Mouse (Mus musculus) embryonic facial prominence, embryonic 15.5 days (tissue): Measurements from ENCODE around the gene Dpf3. TPM values are rescaled to one million over a fixed set of nuclear protein-coding genes. Genes with fewer than 3 reads are reported as not detected.

Source experiments
- ATAC-seq: fragments of 200-750 bp; cut with Nextera tagmentation; 2 replicates; pipeline ENCODE4 v1.8.0; 2017; ENCODE audit warnings: low read depth, moderate TSS enrichment; ENCODE audit not compliant: insufficient number of reproducible peaks, low FRiP score, low TSS enrichment
- H3K27ac ChIP-seq: fragments of 300-500 bp; sonication (generic); replicated peaks from 2 replicates; pipeline ENCODE4 v1.5.1; 2015; ENCODE audit warnings: mild to moderate bottlenecking, inconsistent platforms
- H3K27me3 ChIP-seq: fragments of 300-500 bp; sonication (generic); 2 replicates; pipeline ENCODE4 v1.6.1; 2015; ENCODE audit warnings: inconsistent platforms
- H3K36me3 ChIP-seq: fragments of 300-500 bp; sonication (generic); 2 replicates; pipeline ENCODE4 v1.6.1; 2015; ENCODE audit warnings: mild to moderate bottlenecking, inconsistent platforms
- H3K4me1 ChIP-seq: fragments of 300-500 bp; sonication (generic); 2 replicates; pipeline ENCODE4 v1.6.1; 2015; ENCODE audit warnings: inconsistent platforms
- H3K4me2 ChIP-seq: fragments of 300-500 bp; sonication (generic); replicated peaks from 2 replicates; pipeline ENCODE4 v1.6.1; 2015; ENCODE audit warnings: mild to moderate bottlenecking, inconsistent platforms
- H3K4me3 ChIP-seq: fragments of 300-500 bp; sonication (generic); replicated peaks from 2 replicates; pipeline ENCODE4 v1.5.1; 2015; ENCODE audit warnings: mild to moderate bottlenecking, inconsistent platforms
- H3K9ac ChIP-seq: fragments of 300-500 bp; sonication (generic); 2 replicates; pipeline ENCODE4 v1.6.1; 2015; ENCODE audit warnings: inconsistent platforms
- H3K9me3 ChIP-seq: fragments of 300-500 bp; sonication (generic); replicated peaks from 2 replicates; pipeline ENCODE4 v1.6.1; 2016; ENCODE audit warnings: inconsistent platforms
- WGBS: fragments of 180-500 bp; shearing (Covaris S2); methylation state at CpG from one replicate; pipeline ENCODE4 v1.1.7; 2015; 5-methylcytosine and 5-hydroxymethylcytosine counted together
- polyA plus RNA-seq: library from polyadenylated mRNA; unstranded; fragments of >200 nt; fragmentation: Nextera tagmentation; extraction: Ambion mirVana; gene quantifications from 2 replicates; pipeline ENCODE4 v1.2.1, GENCODE M21; 2015

The Dpf3 gene
- polyA plus RNA-seq, 1 experiment from 2014 or later = 4.6 TPM

- H3K4me2 ChIP-seq = peak overlapping the region; percentile 100
- H3K4me3 ChIP-seq = peak overlapping the region; percentile 66
- H3K27me3 ChIP-seq = peaks cover 33% of the 10 kb centered on the region
- H3K9me3 ChIP-seq = no peaks in the 10 kb centered on the region
- peaks cover 35% of the 10 kb centered on the region for H3K4me1 ChIP-seq
- no peak overlapping the region for H3K27ac ChIP-seq
- ATAC-seq = no peak
- peak overlapping the region; percentile 40; the same call in 1 of the 2 replicates for H3K9ac ChIP-seq
- WGBS = under 1% methylated on average over 53 of the region's 53 CpGs
- no peaks in the 10 kb centered on the region for H3K36me3 ChIP-seq
Observed at GRCm38 (mm10) chr12:83485911-83486670, 1.4 kb downstream of the Dpf3 start.

- ATAC-seq = no peak
- H3K27me3 ChIP-seq = peaks cover 33% of the 10 kb centered on the region
- peak overlapping the region; percentile 66 for H3K4me3 ChIP-seq
Observed at GRCm38 (mm10) chr12:83484855-83485745, 2.4 kb downstream of the Dpf3 start.

DNA sequence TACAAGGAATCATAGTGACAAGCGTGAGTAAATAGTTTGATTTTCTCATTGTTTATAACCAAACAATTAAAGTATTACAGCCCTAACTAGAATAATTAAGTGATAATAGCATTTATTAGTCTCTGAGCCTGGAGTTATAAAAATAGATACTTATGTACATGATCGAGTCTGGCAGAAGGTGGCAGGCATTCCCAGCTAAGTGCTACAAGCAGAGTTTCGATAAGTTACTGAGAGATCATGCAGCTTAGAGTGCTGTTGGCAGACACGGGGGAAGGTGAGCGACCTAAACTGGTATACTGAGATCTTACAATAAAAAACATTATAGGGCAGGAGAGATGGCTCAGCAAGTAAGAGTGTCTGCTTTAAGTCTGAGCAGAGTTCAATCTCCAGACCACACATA, 3.9 kb downstream of the Dpf3 start:
- no peak for ATAC-seq
- 69% methylated on average over 5 of the region's 5 CpGs for WGBS

More at GRCm38 (mm10) chr12:83484855-83485745, 2.4 kb downstream of the Dpf3 start:
- Histone ChIP-seq H3K36me3 (no peaks in the 10 kb centered on the region), H3K27ac (no peak overlapping the region), H3K4me1 (peaks cover 35% of the 10 kb centered on the region), H3K9ac (no peak overlapping the region), H3K9me3 (no peaks in the 10 kb centered on the region), H3K4me2 (peak overlapping the region; percentile 100)
- 2% methylated on average over 24 of the region's 24 CpGs for WGBS

GRCm38 (mm10) chr12:83481439-83481838, 6.1 kb downstream of the Dpf3 start:
- no peaks in the 10 kb centered on the region for H3K9me3 ChIP-seq
- no peak for ATAC-seq
- no peaks in the 10 kb centered on the region for H3K36me3 ChIP-seq
- H3K4me1 ChIP-seq = peaks cover 20% of the 10 kb centered on the region
- H3K27me3 ChIP-seq = peaks cover 30% of the 10 kb centered on the region
- no peak overlapping the region for H3K9ac ChIP-seq
- no peak overlapping the region for H3K4me2 ChIP-seq
- 63% methylated on average over 4 of the region's 4 CpGs for WGBS
- no peak overlapping the region for H3K4me3 ChIP-seq
- H3K27ac ChIP-seq = no peak overlapping the region

More for the DNA sequence above, 3.9 kb downstream of the Dpf3 start:
- peaks cover 30% of the 10 kb centered on the region for H3K27me3 ChIP-seq
- H3K4me2 ChIP-seq = no peak overlapping the region
- no peak overlapping the region for H3K4me3 ChIP-seq
- H3K27ac ChIP-seq = no peak overlapping the region
- H3K9me3 ChIP-seq = no peaks in the 10 kb centered on the region
- H3K36me3 ChIP-seq = no peaks in the 10 kb centered on the region
- peaks cover 31% of the 10 kb centered on the region for H3K4me1 ChIP-seq
- H3K9ac ChIP-seq = no peak overlapping the region

DNA sequence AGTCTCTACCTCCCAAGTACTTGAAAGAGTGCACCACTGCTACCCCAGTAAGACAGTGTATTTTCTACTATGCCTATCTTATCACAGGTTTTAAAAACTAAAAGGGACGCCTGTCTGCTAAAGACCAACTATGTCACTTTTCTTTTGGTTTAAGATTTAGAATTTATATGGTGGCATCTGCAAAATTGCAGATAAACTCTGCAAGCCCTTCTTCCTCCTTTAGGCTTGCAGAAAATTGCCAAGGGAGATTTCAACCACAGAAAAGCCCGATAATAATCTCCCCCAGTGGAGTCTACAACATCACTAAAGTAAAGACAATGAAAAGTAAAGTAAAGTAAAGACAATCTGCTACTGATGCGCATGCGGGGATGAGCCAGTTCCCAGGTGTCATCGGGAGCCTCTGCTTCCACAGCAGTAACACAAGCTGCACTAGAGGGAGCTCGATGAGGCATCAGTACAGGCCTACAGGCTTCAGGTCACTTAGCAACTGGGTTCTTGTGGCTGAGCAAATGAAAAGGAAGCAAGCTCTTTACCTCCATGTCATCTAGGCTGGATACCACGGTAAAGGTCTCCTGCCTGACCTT, 7.6 kb downstream of the Dpf3 start:
- Histone ChIP-seq H3K4me2 (no peak overlapping the region), H3K4me3 (no peak overlapping the region), H3K9ac (no peak overlapping the region), H3K36me3 (no peaks in the 10 kb centered on the region), H3K27ac (no peak overlapping the region), H3K4me1 (peaks cover 4% of the 10 kb centered on the region; the same call in 1 of the 2 replicates), H3K27me3 (peaks cover 20% of the 10 kb centered on the region), H3K9me3 (no peaks in the 10 kb centered on the region)
- 67% methylated on average over 7 of the region's 7 CpGs for WGBS
- ATAC-seq = no peak

DNA sequence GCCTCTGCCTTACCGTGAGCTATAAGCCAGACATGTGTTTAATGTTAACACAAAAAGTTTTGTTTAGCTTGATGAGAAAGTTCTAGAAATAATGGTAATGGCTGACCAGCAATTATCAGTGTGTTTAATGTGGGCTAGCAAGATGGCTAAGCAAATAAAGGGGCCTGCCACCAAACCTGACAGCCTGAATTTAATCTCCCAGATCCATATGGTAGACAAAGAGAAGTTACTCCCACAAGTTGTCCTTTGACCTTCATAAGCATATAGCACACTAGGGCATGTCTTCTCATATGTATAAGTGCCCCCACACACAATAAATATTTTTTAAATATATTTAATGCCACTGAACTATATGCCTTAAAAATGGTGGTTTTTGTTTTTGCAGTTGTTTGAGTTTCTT, 8.4 kb downstream of the Dpf3 start:
- H3K27ac ChIP-seq = no peak overlapping the region
- no peaks in the 10 kb centered on the region for H3K36me3 ChIP-seq
- H3K27me3 ChIP-seq = peaks cover 12% of the 10 kb centered on the region
- H3K9me3 ChIP-seq = no peaks in the 10 kb centered on the region
- H3K4me2 ChIP-seq = no peak overlapping the region
- no peaks in the 10 kb centered on the region for H3K4me1 ChIP-seq
- WGBS = 67% methylated on average over 1 of the region's 1 CpGs
- no peak overlapping the region for H3K9ac ChIP-seq
- no peak overlapping the region for H3K4me3 ChIP-seq
- no peak for ATAC-seq

GRCm38 (mm10) chr12:83476277-83476676, 11.2 kb downstream of the Dpf3 start:
- H3K9me3 ChIP-seq = no peaks in the 10 kb centered on the region
- H3K4me3 ChIP-seq = no peak overlapping the region
- 84% methylated on average over 10 of the region's 10 CpGs for WGBS
- H3K27me3 ChIP-seq = no peaks in the 10 kb centered on the region
- no peaks in the 10 kb centered on the region for H3K4me1 ChIP-seq
- no peak overlapping the region for H3K4me2 ChIP-seq
- no peak overlapping the region for H3K9ac ChIP-seq
- H3K27ac ChIP-seq = no peak overlapping the region
- no peak for ATAC-seq
- no peaks in the 10 kb centered on the region for H3K36me3 ChIP-seq

DNA sequence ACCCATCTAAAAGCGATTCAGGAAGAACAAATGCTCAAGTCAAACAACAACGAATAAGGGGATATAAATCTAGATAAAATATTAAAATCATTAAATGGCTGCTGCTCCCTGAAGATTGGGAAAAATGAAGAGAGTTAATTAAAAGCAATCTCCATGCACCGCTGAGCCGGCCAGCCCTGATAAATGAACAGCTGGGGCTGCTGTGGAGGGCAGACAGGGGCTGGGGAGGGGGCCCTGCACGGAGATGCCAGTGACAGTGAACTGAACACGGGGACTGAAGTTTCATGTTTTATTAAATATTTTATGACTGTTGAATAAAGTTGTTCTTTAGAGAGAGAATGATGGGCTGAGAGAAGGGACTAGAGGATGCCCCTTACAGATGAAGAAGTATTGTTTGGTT, 12.1 kb downstream of the Dpf3 start:
- no peak for ATAC-seq
- Histone ChIP-seq H3K4me3 (no peak overlapping the region), H3K4me1 (no peaks in the 10 kb centered on the region), H3K9me3 (no peaks in the 10 kb centered on the region), H3K4me2 (no peak overlapping the region), H3K27ac (no peak overlapping the region), H3K36me3 (no peaks in the 10 kb centered on the region), H3K9ac (no peak overlapping the region), H3K27me3 (no peaks in the 10 kb centered on the region)
- WGBS = 49% methylated on average over 6 of the region's 6 CpGs

GRCm38 (mm10) chr12:83473987-83474600, 13.4 kb downstream of the Dpf3 start:
- H3K4me1 ChIP-seq = no peaks in the 10 kb centered on the region
- H3K27ac ChIP-seq = no peak overlapping the region
- H3K36me3 ChIP-seq = no peaks in the 10 kb centered on the region
- WGBS = 41% methylated on average over 5 of the region's 5 CpGs
- no peaks in the 10 kb centered on the region for H3K27me3 ChIP-seq
- no peak overlapping the region for H3K4me3 ChIP-seq
- H3K4me2 ChIP-seq = no peak overlapping the region
- no peak overlapping the region for H3K9ac ChIP-seq
- ATAC-seq = no peak
- no peaks in the 10 kb centered on the region for H3K9me3 ChIP-seq

DNA sequence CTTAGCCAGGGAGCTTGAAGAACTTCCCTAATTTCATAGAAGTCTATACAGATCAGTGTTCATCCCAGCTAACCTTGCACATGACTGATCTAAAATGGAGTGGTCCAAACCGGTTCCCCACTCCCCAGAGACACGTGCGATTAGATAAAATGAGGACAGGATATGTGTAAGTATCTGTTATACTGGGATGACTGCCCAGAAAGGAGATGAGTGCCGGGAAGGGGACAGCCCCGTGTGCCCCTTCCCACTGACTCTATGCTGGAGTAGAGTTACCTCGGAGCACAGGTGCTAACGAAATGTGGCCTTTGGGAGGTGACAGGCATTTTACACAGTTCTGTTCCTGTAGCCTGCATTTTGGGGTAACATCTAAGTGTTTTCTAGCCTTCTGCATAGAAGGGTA, 15.8 kb downstream of the Dpf3 start:
- Histone ChIP-seq H3K27me3 (no peaks in the 10 kb centered on the region), H3K4me1 (no peaks in the 10 kb centered on the region), H3K27ac (no peak overlapping the region), H3K4me2 (no peak overlapping the region), H3K4me3 (no peak overlapping the region), H3K9ac (no peak overlapping the region), H3K9me3 (no peaks in the 10 kb centered on the region), H3K36me3 (no peaks in the 10 kb centered on the region)
- WGBS = 80% methylated on average over 7 of the region's 7 CpGs
- no peak for ATAC-seq

DNA sequence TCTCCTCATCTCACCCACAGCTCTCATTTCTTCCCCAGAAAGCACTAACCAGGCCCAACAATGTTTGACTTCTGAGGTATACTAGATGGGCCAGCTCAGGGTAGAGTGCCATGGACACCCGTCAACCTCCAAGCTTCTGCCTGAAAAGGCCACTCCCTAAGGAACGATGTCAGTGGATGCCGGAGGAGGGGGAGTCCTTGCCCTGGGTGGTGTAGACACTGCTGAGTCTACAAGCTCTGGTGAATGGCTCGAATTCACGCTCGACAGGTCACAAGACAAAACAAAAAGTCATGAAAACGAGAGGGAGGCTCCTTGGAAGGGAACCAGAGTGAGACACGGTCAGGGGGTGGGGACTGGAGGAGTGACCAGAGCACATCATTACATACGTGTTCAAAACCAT, 17.4 kb downstream of the Dpf3 start:
- Histone ChIP-seq H3K27ac (no peak overlapping the region), H3K36me3 (no peaks in the 10 kb centered on the region), H3K4me2 (no peak overlapping the region), H3K9me3 (no peaks in the 10 kb centered on the region), H3K4me3 (no peak overlapping the region), H3K4me1 (peaks cover 3% of the 10 kb centered on the region; the same call in 1 of the 2 replicates), H3K27me3 (no peaks in the 10 kb centered on the region), H3K9ac (no peak overlapping the region)
- 66% methylated on average over 9 of the region's 9 CpGs for WGBS
- ATAC-seq = no peak
